Mouse (Mus musculus) adrenal gland, postnatal 4 days (tissue): ENCODE results near the gene Baiap2. TPM values are rescaled to one million over a fixed set of nuclear protein-coding genes. Genes with fewer than 3 reads are reported as not detected.

Source experiments
- DNase-seq, 2 experiments: peaks; one replicate each; pipeline ENCODE4 v3.0.0; 2021 to 2022; ENCODE audit warnings: low spot score in 2 of 2, mixed read lengths in 2 of 2
- total RNA-seq, 2 experiments: library from RNA; stranded (reverse); gene quantifications; 2 replicates each; pipeline ENCODE4 v1.2.3; 2021

The Baiap2 gene
- total RNA-seq, 2 experiments from 2014 or later: 24.1 to 26.5 TPM

DNA sequence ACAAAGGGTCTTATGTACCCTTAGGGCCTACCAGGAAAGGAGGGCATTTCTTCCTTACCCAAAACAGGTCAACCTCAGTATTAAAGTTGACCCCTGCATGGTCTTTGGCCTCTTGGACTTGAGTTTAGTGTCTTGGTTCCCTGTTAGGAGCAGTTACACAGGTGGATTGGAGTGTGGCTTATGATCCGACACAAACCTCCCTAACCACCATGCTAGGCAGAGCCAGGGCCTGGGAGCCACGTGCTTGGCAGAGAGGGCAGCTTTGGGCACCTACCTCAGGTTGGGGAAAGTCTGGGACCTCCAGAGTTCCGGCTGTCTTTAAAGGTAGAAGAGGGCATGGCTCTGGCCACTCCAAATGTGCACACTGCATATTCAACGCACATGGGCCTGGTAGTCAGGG lies 23.1 kb upstream of the Baiap2 start:
- no peak for DNase-seq

GRCm38 (mm10) chr11:119919897-119920296 lies 22.7 kb upstream of the Baiap2 start:
- peak; percentile 57 to 60 for DNase-seq

GRCm38 (mm10) chr11:119920668-119921067 lies 21.9 kb upstream of the Baiap2 start:
- no peak for DNase-seq

DNA sequence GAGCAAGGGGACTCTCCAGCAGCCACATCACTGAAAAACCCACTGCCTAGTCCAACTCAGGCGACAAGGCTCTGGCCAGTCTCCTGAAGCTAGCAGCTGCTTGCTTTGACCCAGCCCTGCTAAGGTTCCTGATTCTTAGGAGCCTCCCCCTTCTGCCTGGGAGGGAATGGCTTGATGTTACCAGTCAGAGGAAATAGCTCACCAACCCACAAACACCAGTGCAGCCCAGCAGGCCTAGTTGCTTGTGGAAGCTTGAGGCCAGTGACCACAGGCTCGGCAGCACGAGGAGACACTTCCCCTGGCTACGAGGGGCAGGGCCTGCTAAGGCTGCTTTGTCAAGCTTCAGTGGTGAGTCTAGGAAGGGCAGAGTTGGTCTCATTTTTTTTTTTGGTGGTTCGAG lies 17.4 kb upstream of the Baiap2 start:
- DNase-seq: no peak

- no peak for DNase-seq
These were observed 15.8 kb upstream of the Baiap2 start for GRCm38 (mm10) chr11:119926762-119927161.

DNA sequence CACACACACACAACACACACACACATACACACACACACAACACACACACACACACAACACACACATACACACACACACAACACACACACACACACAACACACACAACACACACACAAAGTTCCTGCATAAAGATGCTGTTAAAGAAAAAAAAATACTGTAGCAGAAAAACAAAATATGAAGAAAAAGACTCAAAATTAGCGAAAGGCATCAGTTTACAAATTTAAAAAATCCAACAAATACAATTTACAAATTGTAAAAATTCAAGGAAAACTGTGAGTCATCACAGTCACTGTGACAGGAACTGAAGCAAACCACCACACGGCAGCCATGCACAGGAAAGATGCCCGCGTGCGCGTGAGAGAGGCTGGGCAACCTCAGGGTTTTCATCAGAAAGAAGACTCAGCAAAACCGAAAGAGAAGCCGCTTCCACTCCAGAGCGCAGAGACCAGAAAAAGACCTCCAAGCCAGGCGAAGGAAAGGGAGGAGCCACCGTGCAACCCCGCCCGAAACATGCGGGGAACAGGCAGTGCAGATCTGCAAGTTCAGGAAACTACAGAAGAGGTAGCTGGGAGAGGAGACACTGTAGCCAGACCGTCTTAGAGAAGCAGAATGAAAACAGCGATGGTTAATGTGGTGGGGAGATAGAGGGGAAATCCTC lies 14.4 kb upstream of the Baiap2 start:
- DNase-seq: no peak

GRCm38 (mm10) chr11:119929603-119930265 lies 12.8 kb upstream of the Baiap2 start:
- no peak for DNase-seq

DNA sequence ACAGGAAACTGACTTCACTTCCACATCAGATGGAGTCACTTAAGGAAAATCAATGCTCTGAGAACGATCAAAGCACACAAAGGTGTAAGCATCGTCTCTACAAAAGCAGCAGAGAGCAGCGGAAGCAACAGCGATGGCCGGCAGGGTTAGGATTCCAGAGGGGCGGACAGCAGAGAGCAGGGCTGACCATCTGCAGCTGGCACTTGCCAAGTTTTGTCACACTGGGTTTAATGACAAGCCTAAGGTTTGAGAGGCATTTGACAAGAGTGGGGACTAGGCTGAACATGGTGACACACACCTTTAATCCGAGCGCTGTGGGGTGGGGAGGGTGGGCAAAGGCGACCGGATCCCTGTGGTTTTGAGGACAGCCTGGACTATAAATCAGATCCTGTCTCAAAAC lies 10.8 kb upstream of the Baiap2 start:
- DNase-seq: no peak

GRCm38 (mm10) chr11:119933142-119933541 lies 9.4 kb upstream of the Baiap2 start:
- DNase-seq: no peak

DNA sequence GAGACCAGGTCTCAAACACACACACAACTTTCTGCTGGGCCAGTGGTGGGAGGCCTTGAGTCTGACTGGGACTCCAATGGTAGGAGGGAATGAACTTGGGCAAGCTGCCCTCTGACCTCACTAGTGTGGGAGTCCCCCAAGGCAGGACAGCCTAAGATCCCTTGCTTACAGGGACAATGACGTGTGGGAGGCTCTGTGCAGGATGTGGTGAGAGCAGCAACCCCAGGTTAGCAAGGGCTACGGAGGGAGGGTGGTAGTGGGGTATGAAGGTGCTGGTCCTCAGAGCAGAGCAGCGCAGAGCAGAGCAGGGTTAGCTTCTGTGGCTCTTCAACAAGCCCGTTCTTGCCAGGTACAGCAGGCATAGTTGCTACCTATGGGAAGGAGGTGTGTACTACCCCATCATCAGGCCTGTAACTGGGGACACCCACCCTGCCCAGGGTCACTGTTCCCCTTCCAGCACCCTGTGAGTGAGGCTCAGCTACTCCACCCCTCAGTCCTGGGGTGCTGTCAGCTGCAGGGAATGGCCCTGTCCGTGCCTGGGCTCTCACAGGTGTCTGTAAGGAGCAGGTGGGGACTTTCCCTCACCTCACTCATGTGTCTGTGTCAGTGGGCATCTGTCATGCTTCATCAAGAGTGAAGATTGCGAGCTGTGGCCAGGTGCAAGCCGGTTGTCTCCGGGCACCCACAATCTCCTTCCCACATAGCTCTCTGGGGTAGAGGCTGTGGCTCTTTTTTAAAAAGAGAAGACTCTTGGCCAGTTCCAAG lies 8.6 kb upstream of the Baiap2 start:
- no peak for DNase-seq

DNA sequence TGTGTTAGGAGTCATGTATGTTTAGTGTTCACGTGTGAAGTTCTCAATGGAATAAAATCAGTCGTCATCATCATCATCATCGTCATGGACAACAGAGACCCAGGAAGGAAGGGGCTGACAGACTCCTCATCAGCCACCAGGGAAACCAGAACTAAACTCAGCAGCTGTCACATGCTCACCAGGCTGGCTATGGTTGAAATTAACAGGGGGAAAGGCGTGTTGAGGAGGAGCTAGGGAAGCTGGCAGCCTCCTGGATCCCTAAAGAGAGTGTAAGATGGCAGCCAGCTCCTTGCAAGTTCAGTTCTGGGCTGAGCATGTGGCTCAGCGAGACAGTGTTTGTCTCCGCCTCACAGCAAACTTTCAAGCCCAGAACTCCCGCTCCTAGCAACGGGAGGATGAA lies 7.8 kb upstream of the Baiap2 start:
- no peak for DNase-seq

DNA sequence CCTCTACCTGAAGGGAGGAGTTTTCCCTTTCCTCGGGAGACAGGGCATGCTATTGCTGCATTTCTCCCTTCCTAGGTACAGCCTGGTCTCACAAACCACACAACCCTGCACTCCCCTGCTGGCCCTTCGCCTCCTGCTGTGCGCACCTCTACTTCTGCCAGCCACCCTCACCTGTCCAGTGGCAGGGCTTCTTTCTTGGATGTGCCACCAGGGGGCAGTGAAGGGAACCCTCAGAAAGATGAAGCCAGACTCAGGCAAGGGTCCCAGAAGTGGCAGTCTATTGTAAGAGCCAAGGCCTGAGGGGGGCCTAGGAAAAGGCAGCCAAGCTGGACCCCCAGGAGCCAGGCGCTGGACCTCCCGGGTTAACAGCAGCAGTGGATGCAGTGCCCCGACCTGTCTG lies 7.1 kb upstream of the Baiap2 start:
- peak in 1 of 2 experiments; percentile 53 for DNase-seq

- DNase-seq: no peak
These were observed 6.1 kb upstream of the Baiap2 start for GRCm38 (mm10) chr11:119936456-119936855.

- no peak for DNase-seq
These were observed 5.3 kb upstream of the Baiap2 start for GRCm38 (mm10) chr11:119937216-119937615.

DNA sequence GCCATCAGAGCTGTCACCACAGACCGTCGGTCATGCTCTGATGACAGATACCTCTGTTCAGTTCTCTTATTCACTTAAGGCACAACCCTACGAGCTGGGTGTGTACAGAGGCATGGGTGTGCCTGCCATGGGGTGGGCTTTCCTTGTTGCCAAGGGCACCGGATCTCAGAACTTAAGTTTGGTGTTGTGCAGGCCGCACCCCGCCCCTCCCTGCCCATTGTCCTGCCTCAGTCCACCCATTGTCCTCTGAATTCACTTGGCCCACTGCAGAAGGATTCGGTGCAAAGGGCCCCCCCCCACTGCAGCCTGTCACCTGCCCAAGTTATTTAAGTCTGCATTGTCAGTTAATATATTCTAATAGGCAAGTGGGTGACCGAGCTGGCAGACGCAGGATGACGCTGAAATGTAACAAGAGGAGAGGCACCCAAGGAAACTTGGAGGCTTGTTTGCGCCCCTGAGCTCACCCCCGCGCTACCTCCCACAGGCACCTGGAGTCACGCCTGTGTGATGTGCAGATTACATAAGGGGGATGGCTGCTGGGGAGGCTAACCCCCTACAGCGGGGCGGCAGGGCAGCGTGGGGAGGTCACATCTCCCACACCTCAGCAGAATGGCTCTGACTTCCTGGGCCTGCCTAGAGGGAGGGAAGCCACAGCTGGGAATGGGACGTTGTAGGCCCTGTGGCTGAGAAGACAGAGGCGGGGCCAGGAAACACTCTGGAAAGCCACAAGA lies 4.6 kb upstream of the Baiap2 start:
- no peak for DNase-seq

DNA sequence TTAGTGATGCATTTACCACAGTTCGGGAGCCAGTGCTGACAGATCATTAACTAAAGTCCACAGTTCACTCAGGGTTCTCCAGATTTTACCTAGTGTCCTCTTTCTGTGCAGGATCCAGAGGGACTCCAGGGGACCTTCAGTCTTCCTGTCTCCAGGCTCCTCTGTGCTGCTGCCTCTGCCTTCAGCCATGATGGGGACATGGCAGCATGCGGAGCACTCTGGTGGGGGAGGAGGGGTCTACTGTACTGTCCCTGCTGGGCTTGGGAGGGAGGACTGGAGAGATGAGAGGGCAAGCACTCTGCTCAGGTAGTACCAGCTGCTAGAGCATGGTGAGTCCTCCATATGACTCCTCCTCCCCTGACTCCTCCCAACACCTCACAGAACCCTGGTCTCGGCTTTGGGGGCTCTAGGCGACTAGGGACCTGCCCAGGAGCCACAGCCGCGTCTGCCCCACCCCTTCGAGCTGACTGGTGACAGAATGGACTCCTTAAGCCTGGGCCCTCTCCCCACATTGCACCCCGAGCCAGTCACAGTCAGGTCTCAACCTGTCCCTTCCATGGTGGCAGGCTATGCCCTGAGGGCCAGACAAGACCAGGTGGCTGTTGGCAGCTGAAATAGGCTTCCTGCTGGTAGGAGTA lies 3.4 kb upstream of the Baiap2 start:
- no peak for DNase-seq

- no peak for DNase-seq
These were observed 2.9 kb upstream of the Baiap2 start for GRCm38 (mm10) chr11:119939711-119940106.

GRCm38 (mm10) chr11:119940142-119940541 lies 2.4 kb upstream of the Baiap2 start:
- DNase-seq: no peak

- DNase-seq: no peak
These were observed 769 bp upstream of the Baiap2 start for GRCm38 (mm10) chr11:119941794-119942193.

GRCm38 (mm10) chr11:119942201-119942726 lies 299 bp upstream of the Baiap2 start:
- DNase-seq: peak in 1 of 2 experiments; percentile 26
